Mouse (Mus musculus): ENCODE results near the gene Wdr25. TPM values are rescaled to one million over a fixed set of nuclear protein-coding genes. Genes with fewer than 3 reads are reported as not detected.

Wdr25 gene
- polyA plus RNA-seq, 1 experiment: 3.5 TPM

DNA sequence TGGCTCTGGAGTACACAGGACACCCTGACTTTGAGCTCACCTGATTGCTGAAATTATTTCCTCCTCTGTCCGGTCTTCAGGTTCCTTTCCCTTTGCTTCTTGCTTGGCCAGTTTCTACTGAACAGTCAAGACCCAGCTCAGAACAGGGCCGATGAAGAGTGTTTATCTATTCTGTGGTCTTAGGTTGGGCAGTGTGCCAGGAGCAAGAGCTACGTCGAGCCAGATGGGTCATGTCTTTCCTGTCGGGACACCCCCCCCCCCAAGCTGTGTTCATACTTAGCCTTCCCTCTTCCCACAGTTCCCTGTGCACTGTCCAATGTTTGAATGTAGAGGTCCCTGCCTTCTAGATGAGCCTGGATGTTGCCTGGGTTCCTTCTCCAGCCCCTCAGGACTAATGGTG lies 7.9 kb downstream of the Wdr25 start:
- no peak for TF ChIP-seq POLR2A (IDR thresholded peaks at IDR 0.05; ENCODE audit: borderline replicate concordance, control insufficient read depth, low read depth, low read length)
- no peak for TF ChIP-seq CTCF (IDR thresholded peaks at IDR 0.05; ENCODE audit: control insufficient read depth, insufficient read depth, low read length)
- WGBS: 24% methylated on average over 5 of the region's 5 CpGs
- Histone ChIP-seq H3K27ac (ENCODE audit: control insufficient read depth, insufficient read depth, low read depth, low read length, poor library complexity) (no peak overlapping the region), H3K4me3 (replicated peaks; ENCODE audit: control insufficient read depth, low read depth, low read length) (no peak overlapping the region), H3K4me1 (ENCODE audit: control insufficient read depth, insufficient read depth, low read length) (no peaks in the 10 kb centered on the region)

DNA sequence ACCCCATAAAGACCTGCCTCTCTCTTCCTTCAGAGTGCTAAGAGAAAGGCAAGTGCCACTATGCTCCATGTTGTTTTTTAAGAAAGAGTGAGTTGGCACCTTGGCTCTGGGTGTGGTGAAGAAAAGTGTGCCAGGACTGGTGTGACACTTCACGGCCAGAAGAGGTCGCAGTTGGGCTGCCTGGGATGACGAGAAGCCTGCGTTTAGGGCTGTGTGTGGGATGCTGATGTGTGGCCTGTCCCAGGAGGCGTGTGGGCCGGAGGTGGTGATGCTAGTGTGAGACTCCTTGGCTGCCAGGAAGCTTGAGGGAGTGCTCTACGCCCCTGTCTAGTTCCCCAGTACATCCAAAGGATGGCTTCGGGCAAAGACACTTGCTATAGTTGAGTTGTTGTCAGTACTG lies 9.5 kb downstream of the Wdr25 start:
- WGBS: 19% methylated on average over 8 of the region's 8 CpGs
- TF ChIP-seq CTCF (IDR thresholded peaks at IDR 0.05; ENCODE audit: control insufficient read depth, insufficient read depth, low read length) (peak; percentile 91), POLR2A (IDR thresholded peaks at IDR 0.05; ENCODE audit: borderline replicate concordance, control insufficient read depth, low read depth, low read length) (no peak)
- Histone ChIP-seq H3K4me3 (replicated peaks; ENCODE audit: control insufficient read depth, low read depth, low read length) (no peak overlapping the region), H3K27ac (ENCODE audit: control insufficient read depth, insufficient read depth, low read depth, low read length, poor library complexity) (no peak overlapping the region), H3K4me1 (ENCODE audit: control insufficient read depth, insufficient read depth, low read length) (no peaks in the 10 kb centered on the region)

DNA sequence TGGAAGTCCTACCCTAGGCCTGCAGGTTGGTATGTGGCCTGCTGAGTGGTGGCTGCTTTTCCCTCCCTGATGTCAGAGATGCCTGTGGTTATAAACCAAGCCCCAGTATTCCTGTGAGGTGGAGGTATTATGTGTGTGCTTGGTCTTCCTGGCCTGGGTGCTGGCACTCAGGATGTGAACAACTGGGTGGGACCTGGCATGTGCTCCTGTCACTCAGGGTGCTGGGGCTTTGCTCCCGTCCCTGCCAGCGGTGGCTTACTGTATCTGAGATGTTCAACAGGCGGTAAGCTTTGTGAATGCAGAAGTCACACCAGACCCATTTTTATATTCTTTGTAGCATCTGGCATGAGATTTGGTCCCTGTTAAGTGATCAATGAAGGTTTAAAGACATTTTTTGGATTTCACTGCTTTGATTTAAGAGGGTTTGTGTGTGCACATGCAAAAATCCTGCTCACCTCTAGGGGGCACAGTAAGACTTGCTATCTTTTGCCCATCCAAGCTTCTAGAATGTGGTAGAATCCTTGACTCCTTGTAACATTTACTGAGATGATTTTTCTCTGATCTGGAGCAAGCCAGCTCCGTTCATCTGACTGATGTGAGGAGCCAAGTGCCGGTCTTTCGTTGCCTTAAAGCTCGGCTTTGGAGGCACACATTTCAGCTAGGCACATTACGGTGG lies 10.3 kb downstream of the Wdr25 start:
- no peak overlapping the region for H3K4me3 ChIP-seq (replicated peaks; ENCODE audit: control insufficient read depth, low read depth, low read length)
- TF ChIP-seq CTCF (IDR thresholded peaks at IDR 0.05; ENCODE audit: control insufficient read depth, insufficient read depth, low read length) (no peak), POLR2A (IDR thresholded peaks at IDR 0.05; ENCODE audit: borderline replicate concordance, control insufficient read depth, low read depth, low read length) (no peak)
- H3K4me1 ChIP-seq (ENCODE audit: control insufficient read depth, insufficient read depth, low read length): no peaks in the 10 kb centered on the region
- WGBS: 86% methylated on average over 8 of the region's 8 CpGs
- H3K27ac ChIP-seq (ENCODE audit: control insufficient read depth, insufficient read depth, low read depth, low read length, poor library complexity): no peak overlapping the region

DNA sequence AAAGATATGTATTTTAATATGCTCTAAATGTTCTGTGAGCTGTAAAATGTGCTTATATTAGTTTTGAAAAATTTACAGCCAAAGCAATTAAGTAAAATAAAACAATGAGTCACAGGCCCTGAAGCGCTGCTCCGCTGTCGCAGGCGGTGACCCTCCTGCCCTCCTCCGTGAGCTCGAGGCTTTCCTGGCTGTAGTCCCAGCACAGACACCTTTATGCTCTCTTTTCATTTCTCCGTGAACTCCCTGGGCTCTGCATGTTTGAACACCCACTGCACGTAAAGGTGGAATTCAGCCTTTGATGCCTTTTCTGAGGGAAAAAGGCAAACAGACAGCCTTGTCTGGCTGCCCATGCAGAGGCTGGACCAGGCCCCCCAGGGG lies 10.8 kb downstream of the Wdr25 start:
- no peak for TF ChIP-seq CTCF (IDR thresholded peaks at IDR 0.05; ENCODE audit: control insufficient read depth, insufficient read depth, low read length)
- no peak for TF ChIP-seq POLR2A (IDR thresholded peaks at IDR 0.05; ENCODE audit: borderline replicate concordance, control insufficient read depth, low read depth, low read length)
- 87% methylated on average over 8 of the region's 8 CpGs for WGBS
- H3K4me1 ChIP-seq (ENCODE audit: control insufficient read depth, insufficient read depth, low read length): no peaks in the 10 kb centered on the region
- H3K4me3 ChIP-seq (replicated peaks; ENCODE audit: control insufficient read depth, low read depth, low read length): no peak overlapping the region
- no peak overlapping the region for H3K27ac ChIP-seq (ENCODE audit: control insufficient read depth, insufficient read depth, low read depth, low read length, poor library complexity)

DNA sequence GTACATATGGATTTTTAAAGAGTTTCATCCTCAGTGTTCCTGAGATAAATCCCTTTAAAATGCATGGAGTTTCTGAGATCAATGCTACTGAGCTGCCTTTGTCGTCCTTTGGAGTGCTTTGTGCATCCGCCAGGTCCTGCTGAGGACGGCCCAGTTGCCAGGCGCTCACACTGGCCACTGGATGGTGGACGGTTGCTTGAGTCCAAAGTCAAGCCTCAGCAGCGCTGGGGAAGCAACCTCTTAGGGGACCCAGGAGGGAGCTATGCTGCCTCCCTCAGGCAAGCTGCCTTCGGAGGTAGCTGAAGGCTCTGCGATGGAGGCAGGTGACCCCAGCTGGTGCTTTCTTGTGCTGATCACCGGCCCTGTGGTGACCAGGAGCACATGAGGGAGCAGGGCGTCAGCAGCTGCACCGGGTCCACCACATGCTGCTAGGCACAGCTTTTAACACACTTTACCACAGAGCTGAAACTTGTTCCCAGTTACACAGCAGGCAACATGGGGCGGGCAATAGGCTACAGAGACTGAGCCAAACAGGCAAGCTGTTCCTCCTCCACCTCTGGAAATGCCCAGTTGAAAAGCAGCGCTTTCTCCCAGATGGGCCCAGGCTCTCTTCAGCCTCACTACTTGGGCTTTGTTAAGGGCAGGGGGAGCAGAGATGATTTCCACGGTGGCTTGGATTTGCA lies 12.3 kb downstream of the Wdr25 start:
- H3K4me1 ChIP-seq (ENCODE audit: control insufficient read depth, insufficient read depth, low read length): no peaks in the 10 kb centered on the region
- no peak overlapping the region for H3K4me3 ChIP-seq (replicated peaks; ENCODE audit: control insufficient read depth, low read depth, low read length)
- TF ChIP-seq POLR2A (IDR thresholded peaks at IDR 0.05; ENCODE audit: borderline replicate concordance, control insufficient read depth, low read depth, low read length) (no peak), CTCF (IDR thresholded peaks at IDR 0.05; ENCODE audit: control insufficient read depth, insufficient read depth, low read length) (no peak)
- WGBS: 84% methylated on average over 14 of the region's 14 CpGs
- no peak overlapping the region for H3K27ac ChIP-seq (ENCODE audit: control insufficient read depth, insufficient read depth, low read depth, low read length, poor library complexity)

DNA sequence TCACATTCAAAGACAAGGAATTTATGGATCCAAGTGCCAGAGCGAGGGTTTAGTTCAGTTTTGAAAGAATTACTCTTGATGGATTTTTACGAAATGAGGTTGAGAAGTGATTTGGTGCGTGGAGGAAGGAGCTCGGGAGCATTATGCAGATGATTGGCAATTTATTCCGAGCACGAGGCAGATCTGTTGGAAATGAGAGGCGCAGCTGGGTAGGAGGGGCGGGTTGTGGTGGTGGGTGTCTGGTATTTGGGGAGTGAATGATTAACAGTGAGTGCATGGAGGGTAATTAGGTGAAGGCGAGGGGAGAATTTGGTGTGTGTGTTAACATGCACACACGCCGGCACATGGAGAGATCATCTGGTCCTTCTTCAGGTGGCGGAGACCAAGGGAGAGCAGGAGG lies 13.0 kb downstream of the Wdr25 start:
- no peak for TF ChIP-seq CTCF (IDR thresholded peaks at IDR 0.05; ENCODE audit: control insufficient read depth, insufficient read depth, low read length)
- no peak for TF ChIP-seq POLR2A (IDR thresholded peaks at IDR 0.05; ENCODE audit: borderline replicate concordance, control insufficient read depth, low read depth, low read length)
- 82% methylated on average over 12 of the region's 12 CpGs for WGBS
- Histone ChIP-seq H3K4me1 (ENCODE audit: control insufficient read depth, insufficient read depth, low read length) (no peaks in the 10 kb centered on the region), H3K4me3 (replicated peaks; ENCODE audit: control insufficient read depth, low read depth, low read length) (no peak overlapping the region), H3K27ac (ENCODE audit: control insufficient read depth, insufficient read depth, low read depth, low read length, poor library complexity) (no peak overlapping the region)

DNA sequence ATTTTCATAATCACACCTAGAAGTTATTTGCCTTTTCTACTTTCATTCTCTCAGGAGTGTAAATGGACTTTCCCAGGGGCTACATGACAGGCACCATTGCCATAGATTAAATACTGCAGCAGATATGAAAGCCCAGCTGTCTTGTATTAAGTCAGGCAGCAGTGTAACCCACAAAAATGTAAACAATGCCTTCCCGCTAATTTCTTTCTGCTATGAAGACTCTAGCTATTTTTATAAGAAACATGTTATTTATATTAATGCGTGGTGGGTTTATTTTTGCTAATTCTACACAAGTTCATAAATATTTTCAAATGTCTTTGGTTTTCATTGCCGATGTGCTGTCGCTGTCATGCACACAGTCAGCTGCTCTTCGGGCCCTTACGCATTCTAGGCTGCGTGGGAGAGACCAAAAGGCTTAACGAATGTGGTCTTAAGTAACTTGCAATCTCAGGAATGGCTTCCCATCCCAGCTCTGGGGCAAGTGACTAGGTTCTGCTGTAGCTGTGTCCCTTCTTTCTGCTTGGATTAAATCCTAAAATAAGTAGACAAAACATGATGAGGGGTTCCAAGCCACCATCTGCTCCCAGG lies 16.5 kb downstream of the Wdr25 start:
- WGBS: 86% methylated on average over 8 of the region's 8 CpGs
- no peak overlapping the region for H3K4me3 ChIP-seq (replicated peaks; ENCODE audit: control insufficient read depth, low read depth, low read length)
- peaks cover 5% of the 10 kb centered on the region; the same call in 1 of the 2 replicates for H3K4me1 ChIP-seq (ENCODE audit: control insufficient read depth, insufficient read depth, low read length)
- TF ChIP-seq POLR2A (IDR thresholded peaks at IDR 0.05; ENCODE audit: borderline replicate concordance, control insufficient read depth, low read depth, low read length) (no peak), CTCF (IDR thresholded peaks at IDR 0.05; ENCODE audit: control insufficient read depth, insufficient read depth, low read length) (no peak)
- no peak overlapping the region for H3K27ac ChIP-seq (ENCODE audit: control insufficient read depth, insufficient read depth, low read depth, low read length, poor library complexity)

DNA sequence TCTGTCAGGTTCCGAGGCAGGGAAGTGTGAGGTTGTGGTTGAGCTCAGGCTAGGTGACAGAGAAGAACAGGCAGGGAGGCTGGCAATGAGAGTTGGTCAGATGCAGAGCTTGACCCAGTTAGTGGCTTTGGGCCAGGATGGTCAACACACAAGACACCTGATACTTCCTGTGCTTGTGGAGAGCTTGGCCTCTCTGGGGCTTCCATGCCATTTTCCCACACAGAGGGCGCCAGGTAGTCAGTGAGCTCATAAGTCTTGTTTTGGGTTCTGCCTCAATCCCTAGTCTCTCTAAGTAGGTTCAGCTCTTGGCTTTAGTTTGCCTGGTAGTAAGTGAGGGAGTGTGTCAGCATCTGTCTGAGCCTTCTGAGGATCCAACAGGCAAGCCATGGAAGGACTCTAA lies 19.0 kb downstream of the Wdr25 start:
- TF ChIP-seq POLR2A (IDR thresholded peaks at IDR 0.05; ENCODE audit: borderline replicate concordance, control insufficient read depth, low read depth, low read length) (no peak), CTCF (IDR thresholded peaks at IDR 0.05; ENCODE audit: control insufficient read depth, insufficient read depth, low read length) (no peak)
- Histone ChIP-seq H3K27ac (ENCODE audit: control insufficient read depth, insufficient read depth, low read depth, low read length, poor library complexity) (no peak overlapping the region), H3K4me3 (replicated peaks; ENCODE audit: control insufficient read depth, low read depth, low read length) (no peak overlapping the region), H3K4me1 (ENCODE audit: control insufficient read depth, insufficient read depth, low read length) (peaks cover 8% of the 10 kb centered on the region; the same call in 1 of the 2 replicates)
- WGBS: 78% methylated on average over 2 of the region's 2 CpGs

Measured in bone marrow, adult 2 months (tissue).